Mouse (Mus musculus) kidney, adult 2 months (tissue): ENCODE data around the gene Rpgrip1.

Experiments
- CTCF ChIP-seq: fragments of 200-500 bp; conservative IDR thresholded peaks from 2 replicates; pipeline ENCODE4 v1.5.1; 2011; ENCODE audit warnings: low read depth, mild to moderate bottlenecking, control low read depth, low read length, moderate library complexity, mixed read lengths; ENCODE audit not compliant: insufficient read depth, insufficient read length
- POLR2A ChIP-seq: fragments of 200-500 bp; IDR thresholded peaks from one replicate; pipeline ENCODE4 v1.6.1; 2011; ENCODE audit warnings: low read depth, low read length, control low read depth

- 0 out of 2 replicates have a peak, but pooled peaks have one; percentile 9 for TF ChIP-seq CTCF
- no peak for TF ChIP-seq POLR2A
These were observed 5.7 kb upstream of the Rpgrip1 start for GRCm38 (mm10) chr14:52104677-52105285.
